Mouse (Mus musculus) layer of hippocampus, adult 9-10 months (tissue): ENCODE data around the gene Mapk8ip2.

Experiments used
- DNase-seq: peaks from one replicate; pipeline ENCODE4 v3.0.0; 2022; ENCODE audit warnings: low spot score

Gene Mapk8ip2

DNA sequence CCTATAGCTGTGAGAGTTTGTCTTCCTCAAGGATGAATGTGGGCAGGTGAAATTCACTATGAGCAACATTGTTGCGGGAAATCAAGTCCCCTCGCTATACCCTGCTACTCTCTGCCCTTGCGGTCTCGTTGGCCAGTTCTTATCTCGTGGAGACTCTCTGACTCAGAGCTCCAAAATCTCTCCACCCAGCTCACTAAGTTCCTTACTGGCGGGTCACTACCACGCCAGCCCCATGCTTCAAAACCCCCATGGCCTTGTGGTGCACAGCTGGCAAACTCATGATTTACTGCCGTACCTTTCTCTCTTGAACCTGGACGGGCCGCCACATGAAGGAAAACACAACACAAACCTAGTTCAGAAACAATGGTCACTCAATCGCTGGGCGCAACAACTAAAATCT lies 34.5 kb downstream of the Mapk8ip2 start:
- no peak for DNase-seq

DNA sequence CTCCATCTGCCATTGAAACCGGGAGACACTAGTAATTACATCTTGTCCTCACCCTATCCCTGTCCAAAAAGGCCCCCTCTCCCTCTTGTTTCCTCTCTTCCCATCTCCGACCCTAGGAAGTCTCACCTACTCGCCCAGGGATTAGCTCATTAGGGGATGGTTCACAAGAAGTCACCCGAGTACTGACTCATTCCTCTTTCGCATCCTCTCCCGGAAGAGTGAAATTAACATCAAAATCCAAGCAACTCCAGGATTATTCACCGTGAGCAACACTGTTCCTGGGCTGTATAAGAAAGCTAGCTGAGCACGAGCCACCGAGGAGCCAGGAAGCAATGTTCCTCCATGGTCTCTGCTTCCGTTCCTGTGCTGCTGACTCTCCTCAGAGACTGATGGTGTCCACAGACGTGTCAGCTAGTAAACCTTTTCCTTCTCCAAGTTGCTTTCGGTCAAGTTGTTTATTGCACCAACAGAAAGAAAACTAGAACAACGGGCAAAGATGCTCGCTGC lies 35.0 kb downstream of the Mapk8ip2 start:
- DNase-seq, result no peak

DNA sequence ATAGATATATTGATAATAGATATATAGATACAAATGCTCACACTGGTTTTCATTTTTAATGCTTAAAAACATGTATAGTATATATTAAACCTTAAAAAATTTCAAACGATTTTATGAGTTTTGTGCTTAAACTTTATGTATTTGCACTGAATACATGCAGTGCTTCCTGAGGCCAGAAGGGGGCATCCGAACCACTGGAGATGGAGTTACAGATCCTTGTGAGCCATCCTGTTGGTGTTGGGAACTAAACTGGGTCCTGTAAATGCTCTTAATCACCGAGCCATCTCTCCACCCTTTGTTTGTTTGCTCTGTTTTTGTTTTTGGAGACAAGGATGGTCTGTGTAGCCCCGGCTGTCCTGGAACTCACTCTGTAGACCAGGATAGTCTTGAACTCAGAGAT lies 41.3 kb downstream of the Mapk8ip2 start:
- no peak for DNase-seq

DNA sequence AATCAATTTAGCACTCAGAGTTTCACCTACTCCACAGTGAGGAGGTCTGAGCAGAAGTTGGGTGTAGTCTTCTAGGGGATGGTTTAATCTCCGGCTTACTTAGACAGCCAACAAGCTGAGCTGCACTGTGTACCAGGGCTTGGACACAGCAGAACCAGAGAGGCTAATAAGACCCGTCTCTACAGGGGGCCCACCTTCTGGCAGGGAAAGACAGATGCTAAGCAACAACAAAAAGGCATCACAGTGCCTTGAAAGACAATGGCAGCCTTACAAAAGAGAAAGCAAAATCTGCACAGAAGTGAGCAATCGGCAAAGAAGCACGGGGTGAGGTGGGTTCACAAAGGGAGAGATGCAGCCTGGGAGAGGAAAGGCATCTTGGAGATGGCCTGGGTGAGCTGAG lies 42.4 kb downstream of the Mapk8ip2 start:
- no peak for DNase-seq

DNA sequence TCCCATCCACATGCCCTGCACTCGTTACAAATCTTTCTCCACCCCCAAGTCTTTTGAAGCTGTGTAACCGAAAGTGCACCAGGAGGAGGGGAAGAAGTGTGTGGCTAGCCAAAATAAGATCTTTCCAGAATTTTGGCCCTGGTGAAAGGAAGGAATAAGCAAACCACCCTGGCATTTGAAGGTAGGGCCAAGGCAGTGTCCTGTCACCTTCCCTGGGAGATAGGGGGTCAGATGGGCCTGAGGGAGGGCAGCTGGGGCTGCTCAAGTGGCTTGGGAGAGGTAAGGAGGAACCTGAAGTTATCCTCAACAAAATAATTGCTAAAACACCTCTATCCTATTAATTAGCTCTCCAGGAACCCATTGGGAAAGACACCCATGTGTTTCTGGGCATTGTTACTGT lies 43.1 kb downstream of the Mapk8ip2 start:
- no peak for DNase-seq

DNA sequence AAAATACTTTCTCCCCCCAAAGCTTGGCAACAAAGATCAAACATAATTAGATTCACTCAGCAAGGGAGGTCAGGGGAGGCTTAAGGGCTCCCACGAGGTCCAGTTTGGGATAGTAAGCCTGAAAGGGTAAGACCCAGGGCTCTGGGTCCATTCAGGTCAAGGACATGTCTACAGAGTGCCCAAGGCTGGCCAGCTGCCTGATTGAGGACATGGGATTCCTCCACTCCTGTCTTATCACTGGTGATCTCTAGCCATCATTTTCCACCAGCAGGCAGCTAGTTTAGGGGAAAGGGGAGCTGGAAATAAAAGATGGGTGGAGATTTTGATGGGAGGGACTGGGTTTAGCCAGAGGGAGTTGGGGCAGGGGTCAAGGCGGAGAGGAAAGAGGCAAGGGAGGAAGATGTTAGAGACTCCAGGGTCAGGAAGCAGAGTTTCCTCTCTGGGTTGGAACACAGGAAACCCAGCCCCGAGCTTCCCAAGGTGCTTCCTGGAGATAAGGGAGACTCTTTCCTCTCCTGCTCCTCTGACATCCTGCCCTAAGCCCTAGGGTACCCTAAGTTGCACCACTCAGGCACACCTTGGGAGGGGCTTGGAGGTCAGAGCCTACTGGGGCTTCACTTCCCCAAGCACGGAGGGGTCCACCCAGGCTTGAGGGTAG lies 43.8 kb downstream of the Mapk8ip2 start:
- no peak for DNase-seq

DNA sequence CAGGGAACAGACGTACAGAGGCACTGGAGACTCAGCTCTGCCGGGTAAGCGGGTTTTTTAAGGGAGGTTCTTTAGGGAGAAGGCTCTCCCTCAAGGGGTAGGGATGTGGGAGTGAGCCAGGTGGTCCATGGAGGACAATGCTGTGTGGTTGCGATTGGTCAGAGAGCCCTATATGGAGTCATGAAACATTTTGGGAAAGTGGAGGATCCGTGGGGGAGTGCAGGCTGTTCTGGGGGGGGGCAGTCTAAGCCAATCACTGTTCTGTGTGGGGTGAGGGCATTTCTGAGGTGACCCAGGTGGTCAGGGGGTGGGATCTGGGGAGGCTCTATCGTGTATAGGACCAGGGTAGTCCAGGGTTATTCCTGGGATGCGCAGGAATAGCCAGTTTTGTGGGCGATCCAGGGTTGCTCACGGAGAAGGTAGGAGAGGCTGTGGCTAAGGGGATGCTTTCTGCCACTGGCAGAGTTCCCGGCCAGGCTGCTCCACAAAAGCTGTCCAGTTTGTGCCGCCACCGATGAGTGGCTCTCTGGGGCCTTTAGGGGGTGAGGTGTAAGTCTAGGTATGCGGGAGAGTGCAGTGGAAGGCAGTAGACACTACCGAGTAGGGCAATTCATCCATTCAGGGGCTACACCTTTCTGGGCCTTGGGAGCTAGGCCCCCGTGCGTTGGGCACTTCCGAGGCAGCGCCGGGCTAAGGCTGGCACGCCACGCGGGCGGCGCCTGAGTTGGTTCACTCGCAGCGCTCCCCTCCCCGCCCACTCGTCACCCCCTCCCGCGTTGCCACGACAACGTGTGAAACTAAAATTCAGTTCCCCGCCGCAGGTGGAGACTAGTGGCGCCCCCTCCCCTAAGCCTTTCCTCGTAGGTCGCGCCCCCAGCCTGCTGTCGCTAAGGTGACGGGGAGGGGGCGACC lies 44.6 kb downstream of the Mapk8ip2 start:
- DNase-seq, result peak; percentile 41

DNA sequence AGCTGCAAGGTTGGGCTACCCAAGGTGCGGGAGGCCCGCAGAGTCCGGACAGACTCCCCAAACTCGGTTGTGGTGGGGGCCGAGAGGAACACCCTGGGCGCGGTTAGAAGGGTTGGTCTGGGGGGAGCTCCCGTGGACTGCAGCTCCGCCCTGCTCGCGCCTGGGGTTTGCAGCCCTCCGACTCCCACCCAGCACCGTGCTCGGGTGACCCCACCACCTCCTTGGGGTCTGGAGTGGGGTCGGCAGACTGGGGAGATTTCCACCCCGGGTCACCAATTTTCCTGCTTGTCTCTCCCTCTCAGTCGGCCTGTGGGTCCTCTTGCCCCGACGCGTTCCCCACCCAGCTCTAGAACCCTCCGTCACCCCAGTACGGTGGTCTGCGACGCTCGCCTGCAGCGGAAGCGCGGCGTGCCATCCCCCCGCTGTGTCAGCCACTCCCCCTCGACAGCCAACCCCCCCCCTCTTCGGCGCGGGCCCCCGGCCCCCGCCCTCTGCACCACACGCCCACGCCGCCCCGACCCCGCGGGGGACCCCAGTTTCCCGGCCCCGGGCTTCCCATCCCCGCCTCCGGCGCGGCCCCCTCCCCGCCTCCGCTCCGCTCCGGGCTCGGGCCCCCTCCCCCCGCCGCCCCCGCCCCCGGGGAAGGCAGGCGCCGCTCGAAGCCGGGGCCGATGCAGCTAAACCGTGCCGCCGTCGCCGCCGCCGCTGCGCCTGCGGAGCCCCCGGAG lies 45.4 kb downstream of the Mapk8ip2 start, which contains the start of gene Shank3:
Gene Shank3 (plus strand): TSS at position 663 of the 728 bp plus-strand sequence.
- DNase-seq, result no peak

DNA sequence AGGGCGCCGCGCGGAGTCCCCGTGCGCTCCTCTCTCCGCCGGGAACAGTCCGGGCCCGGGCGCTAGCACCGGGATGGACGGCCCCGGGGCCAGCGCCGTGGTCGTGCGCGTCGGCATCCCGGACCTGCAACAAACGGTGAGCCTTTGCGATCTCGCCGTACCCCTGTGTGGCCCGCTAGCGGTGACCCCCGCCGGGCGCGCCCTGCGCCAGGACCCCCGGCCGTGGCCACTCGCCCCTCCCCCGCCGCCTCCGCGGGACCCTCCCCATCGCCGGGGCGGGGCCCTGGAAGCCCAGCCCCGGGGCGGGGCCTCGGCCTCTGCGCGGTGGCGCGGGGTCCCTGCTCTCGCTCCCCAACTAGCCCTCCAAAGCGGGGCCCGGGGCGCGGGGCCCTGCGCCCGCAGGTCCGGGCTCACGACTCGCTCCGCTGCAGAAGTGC lies 46.1 kb downstream of the Mapk8ip2 start:
- DNase-seq, result no peak

DNA sequence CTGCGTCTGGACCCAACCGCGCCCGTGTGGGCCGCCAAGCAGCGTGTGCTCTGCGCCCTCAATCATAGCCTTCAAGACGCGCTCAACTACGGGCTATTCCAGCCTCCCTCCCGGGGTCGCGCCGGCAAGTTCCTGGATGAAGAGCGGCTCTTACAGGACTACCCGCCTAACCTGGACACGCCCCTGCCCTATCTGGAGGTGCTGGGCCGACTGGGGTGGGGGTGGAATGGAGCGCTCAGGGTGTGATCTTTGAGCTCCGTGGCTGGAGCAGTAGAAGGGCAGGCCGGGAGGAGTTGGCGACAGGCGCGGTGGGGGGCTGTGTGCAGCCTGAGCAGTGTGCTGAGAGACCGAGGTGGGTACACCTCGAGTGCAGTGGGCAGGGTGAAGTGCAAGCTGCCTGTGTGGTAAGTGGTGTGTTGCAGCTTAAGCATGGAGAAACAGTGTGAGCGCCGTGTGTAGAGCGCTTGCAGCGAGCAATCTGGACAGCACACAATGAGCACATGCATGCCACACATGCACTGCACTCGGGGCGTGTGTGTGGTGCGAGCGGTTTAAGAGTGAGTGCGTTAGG lies 46.6 kb downstream of the Mapk8ip2 start:
- DNase-seq, result no peak

DNA sequence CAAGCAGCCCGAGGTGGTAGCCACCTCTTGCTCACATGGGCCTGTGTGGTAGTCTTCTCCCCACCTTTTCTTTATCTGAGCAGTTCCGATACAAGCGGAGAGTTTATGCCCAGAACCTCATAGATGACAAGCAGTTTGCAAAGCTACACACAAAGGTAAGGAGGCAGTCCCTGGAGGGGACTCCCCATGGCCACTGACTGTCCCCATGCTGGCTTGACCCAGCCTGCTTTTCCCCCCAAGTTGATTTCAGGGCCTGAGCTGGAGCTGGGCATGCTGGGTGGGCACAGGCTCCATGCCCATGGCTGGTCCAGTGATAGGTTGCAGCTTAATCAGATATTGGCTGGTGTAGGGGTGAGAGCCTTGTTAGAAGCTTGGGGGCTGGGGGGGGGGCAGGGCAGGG lies 47.6 kb downstream of the Mapk8ip2 start:
- no peak for DNase-seq

DNA sequence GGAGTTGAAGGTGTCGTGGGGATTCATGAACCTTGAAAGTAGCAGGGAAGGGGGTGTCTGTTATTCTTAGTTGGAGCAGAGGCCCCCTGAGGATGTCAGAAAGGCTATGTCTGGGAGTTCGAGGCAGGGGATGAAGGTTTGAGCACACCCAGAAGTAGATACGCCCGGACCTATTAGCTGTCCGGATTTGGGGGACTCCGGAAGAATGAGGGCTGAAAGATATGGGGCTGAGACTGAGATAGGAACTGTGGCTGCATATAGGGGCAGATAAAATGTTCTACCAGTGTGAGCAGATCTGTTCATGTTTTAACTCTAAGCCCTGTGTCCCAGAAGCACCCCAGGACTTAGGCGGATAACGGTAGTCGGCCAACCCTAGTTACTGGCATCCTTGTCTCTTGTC lies 51.1 kb downstream of the Mapk8ip2 start:
- DNase-seq, result no peak

DNA sequence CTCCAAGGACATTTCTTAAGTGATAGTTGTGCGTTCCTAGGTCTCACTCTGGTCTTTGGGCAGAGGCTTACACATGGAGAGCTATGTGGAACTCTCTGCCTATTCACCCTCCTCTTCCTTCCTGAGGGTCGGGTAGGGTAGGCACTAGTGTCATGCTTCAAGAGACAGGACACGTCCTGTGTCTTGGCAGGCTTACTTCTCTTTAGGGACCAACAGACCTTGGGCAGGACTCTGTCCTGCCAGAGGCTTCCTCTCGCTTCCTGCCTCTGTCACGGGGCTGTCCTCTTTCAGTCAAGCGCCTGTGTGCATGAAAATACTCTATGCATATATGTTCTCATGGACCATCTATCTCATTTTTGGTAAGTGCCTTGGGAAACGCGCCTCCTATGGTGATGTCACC lies 54.0 kb downstream of the Mapk8ip2 start:
- no peak for DNase-seq

DNA sequence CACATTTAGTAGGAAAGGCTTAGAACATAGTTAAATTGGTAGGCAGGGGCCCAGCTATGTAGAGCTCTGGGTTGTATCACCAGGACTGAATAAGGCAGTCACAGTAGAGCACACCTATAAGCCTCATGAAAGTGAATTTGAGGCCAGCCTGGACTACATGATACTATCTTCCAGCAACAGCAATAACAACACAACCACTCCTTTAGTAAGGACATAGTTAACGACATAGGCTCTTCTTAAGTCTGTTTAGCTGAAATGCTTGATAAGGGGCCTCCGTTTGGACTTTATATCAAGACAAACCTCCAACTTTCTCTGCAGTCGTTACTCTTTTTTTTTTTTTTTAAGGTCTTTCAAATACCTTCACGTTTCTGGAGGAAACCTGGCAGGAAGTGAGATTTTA lies 59.0 kb downstream of the Mapk8ip2 start:
- no peak for DNase-seq
